Mouse (Mus musculus) layer of hippocampus, adult 9-11 months (tissue): ENCODE results near the gene Ccdc184.

ENCODE experiments used
- DNase-seq: peaks from one replicate; pipeline ENCODE4 v3.0.0; 2022

The Ccdc184 gene

DNA sequence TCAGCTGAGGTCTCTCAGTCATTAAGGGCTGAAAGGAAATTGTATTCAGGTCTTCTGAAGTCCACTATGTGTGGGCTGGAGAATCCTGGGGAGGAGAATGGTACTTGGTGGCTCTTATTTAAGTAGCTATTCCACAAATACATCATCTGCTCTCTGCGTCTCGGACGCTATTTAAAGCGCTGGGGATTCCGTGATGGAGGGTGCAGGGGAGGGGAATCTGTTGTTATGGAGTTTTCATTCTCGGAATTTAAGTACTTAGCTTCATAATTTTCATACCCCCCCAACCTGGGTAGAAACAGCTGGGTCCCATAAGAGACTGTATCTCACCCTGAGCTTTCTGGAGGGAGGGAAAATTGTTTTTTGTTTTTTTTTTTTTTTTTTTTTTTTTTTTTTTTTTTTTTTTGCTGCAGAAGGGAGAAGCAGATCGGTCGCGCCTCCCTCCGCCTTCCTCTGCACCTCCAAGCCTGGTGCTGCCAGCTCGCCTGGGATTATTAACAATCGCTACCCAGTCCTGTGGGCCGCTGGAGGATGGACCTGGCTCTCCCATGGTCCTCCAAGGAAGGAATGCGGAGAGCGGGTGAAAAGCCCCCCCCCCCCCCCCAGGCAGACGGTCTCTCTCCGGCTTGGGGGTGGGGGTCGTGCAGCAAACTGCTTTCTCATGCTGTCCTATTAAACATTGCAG, at the start of gene Ccdc184:
Gene Ccdc184 (plus strand): TSS at position 196 of the 682 bp plus-strand sequence.
- DNase-seq: no peak

DNA sequence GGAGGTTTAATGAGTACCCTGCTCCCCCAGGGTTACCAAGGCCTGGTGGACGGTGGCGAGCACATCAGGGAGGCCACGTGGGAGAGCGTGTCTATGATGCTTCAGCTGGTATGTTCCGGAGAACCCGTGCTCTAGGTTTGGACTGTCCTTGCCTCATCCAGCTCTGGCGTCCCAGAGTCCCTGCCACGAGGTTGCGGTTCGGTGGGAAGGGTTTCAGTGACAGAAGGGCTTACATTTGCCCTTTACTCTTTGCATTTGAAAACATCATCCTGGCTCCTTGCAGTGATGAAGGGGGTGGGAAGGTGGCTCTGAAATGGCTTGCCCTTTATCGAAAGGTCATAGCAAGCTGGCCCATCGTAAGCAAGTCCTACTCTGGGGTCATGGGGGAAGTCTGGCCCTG, 47.6 kb upstream of the Ccdc184 start:
- DNase-seq: no peak

DNA sequence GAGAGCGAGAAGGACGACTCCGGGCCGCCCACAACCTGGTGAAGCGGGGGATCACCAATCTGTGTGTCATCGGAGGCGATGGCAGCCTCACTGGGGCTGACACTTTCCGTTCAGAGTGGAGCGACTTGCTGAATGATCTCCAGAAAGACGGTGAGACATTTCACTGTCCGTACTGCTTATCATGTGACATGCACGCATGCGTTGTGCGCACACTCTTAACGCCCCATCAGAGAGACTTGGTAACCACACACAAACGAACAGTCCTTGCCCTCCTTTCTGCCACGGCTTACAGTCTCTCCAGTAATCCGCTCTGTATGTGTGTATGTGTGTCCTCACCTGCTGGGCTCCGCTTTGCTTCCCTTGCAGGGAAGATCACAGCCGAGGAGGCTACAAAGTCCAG, 46.1 kb upstream of the Ccdc184 start:
- DNase-seq: no peak

DNA sequence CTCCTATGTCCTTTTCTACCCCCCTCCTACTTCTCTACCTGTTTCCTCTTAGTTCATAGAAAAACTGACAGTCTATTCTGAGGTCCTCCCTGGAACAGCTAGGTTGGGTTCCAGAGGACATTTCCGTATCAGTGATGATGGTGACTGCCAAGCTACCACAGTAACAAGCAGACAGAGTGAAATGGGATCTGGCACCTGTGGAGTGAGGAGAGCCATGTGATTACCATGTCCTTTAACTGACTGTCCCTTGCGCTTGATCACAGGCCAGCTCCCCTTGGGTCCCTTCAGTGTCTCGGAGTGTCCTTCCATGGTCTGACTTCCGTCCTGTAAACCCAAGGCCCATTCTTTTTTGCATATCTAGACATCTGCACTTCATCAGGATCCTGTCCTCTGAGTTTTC, 36.0 kb upstream of the Ccdc184 start:
- DNase-seq: no peak

DNA sequence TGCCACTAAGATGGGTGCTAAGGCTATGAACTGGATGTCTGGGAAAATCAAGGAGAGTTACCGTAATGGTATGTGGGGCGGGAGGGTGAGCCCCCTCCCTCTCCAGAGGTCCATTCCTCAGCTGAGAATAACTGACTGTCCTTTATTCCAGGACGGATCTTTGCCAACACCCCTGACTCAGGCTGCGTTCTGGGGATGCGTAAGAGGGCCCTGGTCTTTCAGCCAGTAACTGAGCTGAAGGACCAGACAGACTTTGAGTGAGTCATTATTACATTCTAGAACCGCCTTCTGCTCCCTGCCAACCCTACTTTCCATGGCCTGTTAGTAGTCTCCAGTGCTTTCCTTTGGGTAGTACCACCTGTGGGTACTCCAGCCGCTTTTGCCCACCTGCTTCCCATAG, 35.5 kb upstream of the Ccdc184 start:
- DNase-seq: no peak

DNA sequence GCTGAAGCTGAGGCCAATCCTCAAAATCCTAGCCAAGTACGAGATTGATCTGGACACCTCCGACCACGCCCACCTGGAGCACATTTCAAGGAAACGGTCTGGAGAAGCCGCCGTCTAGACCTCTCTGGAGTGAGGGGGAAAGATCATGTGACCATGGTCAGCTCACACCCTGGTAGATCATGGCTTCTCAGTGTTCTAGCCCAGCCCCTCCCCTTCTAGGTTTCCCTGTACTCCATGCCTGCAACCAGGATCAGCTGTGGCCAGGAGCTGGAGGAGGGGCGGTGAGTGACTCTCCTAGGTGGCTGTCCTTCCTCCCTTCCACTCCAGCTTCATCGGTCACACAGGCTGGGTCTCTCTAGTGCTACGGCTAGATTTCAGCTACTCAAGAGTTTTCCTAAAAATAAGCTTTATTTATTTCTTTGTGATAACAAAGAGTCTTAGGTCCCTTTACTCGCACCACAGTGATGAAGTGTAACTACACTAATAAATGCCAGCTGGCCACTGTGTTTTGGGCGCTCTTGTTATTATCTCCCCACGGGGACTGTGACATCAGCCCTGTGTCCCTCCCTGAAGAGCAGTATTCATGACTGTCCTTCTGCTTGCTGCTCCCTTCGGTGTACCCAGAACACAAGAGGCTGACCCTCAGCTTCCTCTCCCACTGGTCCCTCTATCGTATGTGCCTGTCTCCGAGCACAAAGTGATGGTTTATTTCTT, 34.9 kb upstream of the Ccdc184 start:
- DNase-seq: no peak

DNA sequence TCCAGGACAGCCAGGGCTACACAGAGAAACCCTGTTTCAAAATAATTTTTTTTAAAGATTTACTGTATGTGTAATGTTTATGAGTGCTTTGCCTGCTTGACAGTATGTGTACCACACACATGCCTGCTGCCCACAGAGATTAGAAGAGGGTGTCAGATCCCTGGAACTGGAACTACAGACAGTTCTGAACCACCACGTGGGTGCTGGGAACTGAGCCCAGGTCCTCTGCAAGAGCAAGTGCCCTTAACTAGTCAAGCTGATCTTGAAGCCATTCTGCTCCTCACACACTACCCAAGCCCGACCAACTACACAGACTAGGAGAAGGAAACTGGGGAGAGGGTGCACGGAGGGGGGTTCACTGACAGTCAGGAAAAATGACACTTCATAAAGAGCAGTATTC, 33.5 kb upstream of the Ccdc184 start:
- no peak for DNase-seq

DNA sequence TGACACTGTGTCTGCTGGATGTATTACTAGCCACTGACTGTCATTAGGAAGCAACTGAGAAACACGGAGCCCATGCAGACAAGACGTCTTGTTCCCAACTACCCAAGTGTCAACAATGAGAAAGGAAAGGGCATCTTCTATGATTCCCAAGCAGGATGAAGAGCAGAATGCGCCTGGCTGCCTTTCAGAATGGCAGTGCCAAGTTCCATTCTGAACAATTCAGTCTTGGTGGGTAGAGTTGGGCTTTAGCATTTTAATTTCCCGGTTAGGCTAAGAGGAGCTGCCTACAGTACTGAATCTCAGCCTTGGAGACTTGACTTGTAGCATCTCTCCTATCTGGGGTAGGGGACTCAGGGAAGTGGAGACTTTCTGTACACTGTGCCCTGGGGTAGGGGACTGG, 32.9 kb upstream of the Ccdc184 start:
- DNase-seq: peak; percentile 40

DNA sequence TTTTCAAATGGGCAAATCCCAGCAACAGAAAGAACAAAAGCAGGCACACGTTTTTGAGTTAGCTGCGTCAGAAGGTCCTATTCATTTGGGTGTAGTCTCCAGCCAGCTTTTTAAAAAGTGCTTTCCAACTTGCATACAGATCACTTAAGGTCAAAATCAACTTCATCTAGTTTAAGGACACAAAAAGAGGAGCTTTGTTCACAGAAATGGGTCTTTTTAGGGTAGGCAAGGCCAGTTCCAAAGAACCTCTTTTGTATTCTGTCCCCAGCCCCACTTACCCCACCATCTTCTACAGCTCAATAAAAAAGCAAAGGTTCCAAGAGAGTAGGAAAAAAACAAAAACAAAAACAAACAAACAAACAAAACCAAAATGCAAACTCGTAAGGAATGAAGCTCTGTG, 32.3 kb upstream of the Ccdc184 start:
- DNase-seq: peak; percentile 42

DNA sequence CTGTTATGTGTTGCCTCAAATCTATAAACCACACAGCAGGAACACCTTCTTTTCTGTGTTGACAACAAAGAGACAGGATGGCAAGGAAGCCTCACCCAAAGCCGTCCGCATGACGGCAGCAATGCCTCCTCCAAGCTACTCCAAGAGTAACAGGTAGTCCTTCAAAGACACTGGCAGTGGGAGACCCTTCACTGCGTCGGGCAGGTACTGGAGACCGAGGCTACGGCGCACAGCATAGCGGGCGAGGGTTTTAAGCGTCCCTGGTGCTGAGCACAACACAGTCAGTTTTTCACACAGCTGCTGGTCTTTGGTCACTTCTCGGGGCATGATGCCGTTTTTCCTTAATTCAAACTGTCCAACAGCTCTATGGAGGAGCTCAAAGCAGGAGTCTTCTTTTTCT, 31.3 kb upstream of the Ccdc184 start:
- DNase-seq: no peak

DNA sequence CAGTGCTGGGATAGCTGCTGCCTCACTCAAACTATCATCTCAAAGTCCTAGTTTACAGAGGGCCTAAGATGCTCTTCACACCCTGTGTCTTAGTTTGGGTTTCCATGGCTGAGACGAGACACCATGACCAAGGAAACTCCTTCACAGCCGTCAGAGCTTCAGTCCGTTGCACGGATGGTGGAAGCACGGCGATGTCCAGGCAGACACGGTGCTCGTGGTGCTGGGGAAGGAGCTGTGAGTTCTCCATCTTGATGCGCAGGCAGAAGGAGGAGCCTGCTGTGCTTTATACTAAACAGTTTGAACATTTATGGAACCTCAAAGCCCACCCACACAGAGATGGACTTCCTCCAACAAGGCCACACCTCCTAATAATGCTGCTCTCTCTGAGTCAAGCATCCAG, 30.1 kb upstream of the Ccdc184 start:
- DNase-seq: no peak

DNA sequence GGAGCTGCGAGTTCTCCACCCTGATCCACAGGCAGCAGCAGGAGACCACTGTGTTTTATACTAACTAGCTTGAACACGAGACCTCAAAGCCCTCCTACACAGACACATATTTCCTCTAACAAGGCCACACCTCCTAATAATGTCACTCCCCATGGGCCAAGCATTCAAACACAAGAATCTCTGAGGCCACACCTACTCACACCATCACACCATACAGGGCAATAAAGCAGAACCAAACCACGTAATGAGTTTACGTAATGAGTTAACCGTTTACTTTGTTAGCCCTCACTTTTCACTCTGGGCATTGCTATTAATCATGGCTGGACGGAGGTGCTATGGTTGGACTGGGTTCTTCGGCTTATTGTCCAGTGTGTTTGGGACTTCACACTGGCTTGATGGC, 27.2 kb upstream of the Ccdc184 start:
- DNase-seq: no peak

DNA sequence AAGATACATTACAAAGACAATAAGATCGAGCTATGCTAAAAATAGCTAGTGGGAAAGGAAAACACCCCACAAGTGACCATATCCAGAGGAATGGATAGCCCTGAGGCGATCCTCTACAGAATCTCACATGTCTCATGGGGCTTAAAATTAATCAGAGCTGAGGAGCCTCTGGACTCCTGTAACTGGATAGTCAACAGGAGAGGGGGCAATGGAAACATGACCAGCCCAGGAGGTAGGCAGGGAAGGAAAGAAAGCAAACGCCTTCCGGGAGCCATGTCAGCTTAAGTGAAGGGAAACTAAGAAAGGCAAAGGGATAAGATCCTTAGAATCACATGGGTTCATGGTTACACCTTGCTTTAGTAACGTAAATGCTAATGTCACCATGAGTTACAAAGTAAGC, 26.1 kb upstream of the Ccdc184 start:
- no peak for DNase-seq

DNA sequence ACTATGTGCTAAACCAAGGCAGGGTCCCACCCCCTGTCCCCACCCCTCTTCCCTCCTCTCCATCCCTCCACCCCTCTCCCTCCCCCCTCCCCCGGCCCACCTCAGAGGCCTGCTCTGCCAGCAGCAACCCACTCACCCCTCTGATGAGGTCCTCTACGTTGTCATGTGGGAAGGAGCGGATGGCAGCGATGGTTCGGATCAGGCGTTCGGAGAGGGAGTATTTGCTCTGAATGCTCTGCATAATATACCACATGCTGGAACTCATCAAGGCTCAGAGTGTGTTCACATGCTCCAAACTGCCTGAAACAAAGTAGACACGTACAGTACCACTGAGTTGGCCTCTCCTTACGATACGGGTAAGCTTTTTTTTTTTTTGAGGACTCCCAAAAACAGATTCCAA, 24.4 kb upstream of the Ccdc184 start:
- DNase-seq: peak; percentile 53

DNA sequence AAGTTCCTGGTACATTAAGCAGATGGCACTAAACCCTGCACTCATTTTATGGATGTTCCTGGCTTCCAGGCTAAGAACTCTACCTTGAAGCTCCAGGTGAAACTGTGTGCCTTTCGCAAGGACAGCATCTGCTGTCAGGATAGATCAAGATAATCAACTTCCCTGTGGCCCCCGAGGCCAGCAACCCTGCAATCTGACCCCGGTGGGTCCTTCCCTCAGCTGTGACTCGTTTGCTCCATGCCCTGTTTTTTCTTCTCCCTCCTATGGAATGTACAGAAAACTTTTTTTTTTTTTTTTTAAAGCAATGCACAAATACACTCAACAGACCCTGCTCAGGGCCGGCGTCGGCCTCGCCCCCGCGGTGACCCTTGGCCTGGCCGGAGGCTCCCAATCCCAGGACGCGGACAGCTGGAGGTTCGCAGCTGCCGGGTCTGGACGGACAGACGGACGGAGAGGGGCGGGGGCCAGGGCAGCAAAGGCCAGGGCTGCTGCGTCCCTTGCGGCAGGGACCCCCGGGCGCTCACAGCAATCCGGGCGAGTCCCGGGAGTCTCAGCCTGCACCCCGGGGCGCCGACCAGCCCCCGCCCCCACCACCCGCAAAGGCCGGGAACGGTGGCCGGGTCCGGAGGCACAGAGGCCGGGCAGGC, 22.0 kb upstream of the Ccdc184 start:
- no peak for DNase-seq

DNA sequence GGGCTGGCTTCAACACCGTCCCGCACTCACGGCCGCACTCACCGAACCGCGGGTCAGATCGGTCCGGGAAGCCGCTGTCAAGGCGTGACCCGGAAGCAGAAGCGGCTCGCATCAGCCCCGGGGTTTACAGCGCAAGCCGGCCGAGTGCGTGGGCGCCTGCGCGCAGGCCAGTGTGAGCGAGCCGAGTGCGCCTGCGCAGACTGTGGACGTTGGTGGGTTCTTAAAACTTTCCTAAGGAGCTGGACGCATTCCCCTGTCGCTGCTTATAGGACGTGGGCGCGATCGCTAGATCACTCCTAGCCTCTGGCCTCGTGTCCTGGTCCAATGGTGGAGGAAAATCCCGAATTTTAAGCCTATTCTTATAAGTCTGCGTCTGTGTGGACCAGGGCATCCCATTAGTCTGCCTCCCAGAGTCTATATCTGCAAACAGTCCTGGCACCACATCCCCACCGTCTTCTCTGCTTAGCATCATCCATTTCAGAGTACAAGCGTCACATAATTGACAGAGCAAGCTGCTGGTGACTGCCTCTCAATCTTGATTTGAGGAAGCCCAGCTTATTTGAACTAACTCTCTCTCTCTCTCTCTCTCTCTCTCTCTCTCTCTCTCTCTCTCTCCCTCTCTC, 21.3 kb upstream of the Ccdc184 start:
- peak; percentile 94 for DNase-seq

DNA sequence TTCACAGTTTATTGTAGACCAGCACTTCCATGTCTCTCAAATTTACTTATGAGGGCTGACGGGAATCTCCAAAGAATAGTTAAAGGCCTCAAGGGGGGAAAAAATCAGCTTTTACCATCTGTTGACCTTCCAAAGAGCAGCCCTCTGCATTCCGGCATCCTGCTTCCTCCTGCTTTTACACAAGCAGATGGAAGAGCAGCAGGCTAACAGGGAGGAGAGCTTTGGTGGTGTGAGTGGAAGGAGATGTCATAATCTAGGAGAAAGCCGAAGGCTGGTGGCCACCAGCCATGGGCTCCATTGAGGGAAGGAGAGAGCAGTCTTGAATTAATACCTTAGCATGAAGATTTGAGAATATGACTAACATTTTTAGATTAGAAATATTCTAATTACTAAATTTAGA, 18.6 kb upstream of the Ccdc184 start:
- DNase-seq: no peak

DNA sequence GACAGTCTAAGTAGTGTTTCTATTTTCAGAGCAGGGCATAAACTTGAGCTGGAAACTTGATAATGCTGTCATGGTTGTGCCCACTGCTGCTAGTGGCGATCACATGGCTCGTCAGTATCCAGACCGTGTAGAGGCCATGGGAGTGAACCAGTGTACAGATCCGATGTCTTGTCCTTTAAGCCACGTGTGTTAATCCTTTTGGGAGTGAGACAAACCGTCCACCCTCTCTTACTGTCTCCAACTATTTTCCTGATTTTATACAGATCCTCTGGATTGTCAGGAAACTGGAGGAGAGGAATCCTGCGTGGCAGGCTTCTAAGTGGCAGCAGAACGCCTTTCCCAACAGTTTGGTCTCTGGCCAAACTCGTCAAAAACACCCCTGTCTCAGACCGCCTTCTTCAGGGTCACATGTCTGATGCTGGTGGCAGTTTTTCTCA, 17.8 kb upstream of the Ccdc184 start:
- no peak for DNase-seq

DNA sequence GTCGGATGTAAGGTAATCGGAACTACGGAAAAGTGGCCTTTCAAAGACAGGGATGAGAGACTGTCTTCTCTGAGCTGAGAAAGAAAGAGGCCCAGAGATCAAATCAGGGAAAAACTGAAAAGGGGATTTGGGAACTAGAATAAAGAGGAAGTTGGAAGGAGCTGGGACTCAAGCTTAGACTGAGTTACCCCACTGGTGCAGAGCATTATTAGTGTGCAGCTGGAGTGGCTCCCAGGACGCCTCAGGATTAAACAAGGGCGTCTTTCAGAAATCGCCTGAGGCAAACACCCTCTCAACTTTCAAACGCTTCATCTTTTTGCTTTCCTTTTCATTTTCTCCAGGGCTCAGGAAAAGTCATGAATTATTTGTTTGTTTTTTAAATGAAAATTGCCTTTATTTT, 14.0 kb upstream of the Ccdc184 start:
- DNase-seq: no peak

DNA sequence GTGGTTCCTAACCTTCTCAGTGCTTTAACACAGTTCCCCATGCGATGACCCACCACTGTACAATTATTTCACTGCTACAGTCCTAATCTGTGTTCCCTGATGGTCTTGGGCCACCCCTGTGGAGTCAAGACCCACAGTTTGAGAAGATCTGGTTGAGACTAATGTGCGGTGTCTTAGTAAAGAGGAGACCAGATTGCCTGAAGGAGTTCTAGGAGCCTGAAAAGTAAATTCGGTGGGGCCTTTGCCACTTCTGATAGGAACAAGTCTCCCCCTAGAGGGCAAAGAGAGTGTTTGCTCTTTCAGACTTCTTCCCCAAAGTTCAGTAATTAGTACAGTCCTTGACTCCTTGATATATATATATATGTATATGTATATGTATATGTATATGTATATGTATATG, 13.3 kb upstream of the Ccdc184 start:
- DNase-seq: no peak

DNA sequence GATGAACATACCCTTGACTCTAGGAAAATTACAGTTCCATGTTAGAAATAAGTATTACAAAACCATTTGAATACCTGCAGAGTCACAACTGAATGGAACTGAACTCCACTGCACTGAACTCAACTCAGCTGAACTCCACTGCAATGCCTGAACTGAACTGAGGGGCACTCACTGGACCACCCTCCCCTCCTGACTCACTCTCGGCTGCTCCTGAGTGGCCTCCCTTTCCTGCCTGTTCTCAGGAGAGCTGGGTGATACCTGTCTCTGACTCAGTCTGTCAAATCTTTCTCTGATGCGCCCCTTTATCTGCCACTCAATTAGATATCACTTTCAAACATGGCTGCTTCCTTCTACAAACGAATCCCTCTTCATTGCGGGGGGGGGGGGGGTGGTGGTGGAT, 12.8 kb upstream of the Ccdc184 start:
- no peak for DNase-seq

DNA sequence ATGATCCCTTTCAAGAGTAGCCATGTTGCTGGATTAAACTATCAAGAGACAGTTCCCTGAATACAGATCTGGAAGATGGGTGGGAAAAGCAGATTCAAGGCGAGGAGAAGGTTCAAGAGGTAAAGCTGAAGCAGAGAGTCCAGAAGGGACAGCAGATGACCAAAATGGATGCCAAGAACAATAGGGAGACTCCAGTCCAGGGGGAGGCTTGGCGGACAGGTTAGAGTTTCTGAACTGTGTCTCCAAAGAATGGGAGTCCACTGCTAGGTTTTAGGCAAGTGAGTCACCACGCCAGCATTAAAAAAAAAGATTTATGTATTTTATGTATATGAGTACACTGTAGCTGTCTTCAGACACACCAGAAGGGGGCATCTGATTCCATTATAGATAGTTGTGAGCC, 12.3 kb upstream of the Ccdc184 start:
- no peak for DNase-seq

DNA sequence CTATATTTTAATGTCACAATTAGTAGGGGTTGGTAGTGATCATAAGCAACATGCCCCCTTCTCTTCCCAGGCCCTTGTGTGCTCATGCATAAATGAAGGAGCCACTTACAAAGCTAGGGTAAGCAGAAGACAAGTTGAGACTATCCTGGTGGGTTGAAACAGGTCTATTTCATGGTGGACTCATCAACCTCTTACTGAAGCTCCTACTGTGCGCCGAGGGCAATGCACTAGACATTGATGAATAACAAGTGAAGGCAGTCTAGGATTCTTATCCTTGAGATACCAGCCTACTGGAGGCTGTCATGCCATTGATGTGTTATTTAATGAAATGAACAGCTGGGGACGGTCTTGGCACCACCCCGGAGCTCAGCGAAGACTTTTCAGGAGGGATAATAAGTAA, 11.7 kb upstream of the Ccdc184 start:
- no peak for DNase-seq

DNA sequence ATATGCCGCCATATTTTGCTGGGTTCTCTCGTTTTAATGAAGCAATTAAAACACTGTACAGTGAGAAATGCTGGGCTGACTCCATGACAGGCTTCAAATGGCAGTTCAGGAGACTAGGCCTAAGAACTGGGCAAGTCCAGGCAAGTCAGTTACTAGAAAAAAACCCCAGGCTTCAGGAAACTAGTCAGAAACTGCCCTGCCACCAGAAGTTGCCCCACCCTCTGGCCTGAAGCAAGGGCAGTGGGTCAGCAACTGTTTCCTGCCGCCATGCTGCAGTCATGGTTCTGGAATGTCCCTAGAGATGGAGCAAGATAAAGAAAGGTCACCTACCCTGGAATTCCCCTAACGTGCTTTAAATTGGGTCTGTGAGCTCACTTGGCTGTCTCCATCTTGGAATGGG, 11.0 kb upstream of the Ccdc184 start:
- no peak for DNase-seq
